Mouse (Mus musculus) midbrain, embryonic 15.5 days (tissue): ENCODE measurements at regions not wholly inside any gene's neighbourhood (a gene's known extent, or its start where the extent isn't known, plus 50 kb on each side); places are given as distances from the start of the nearest gene placed in this dataset.

Experiments used
- ATAC-seq: fragments of 200-750 bp; cut with Nextera tagmentation; replicated peaks from 2 replicates; pipeline ENCODE4 v1.8.0; 2017; ENCODE audit warnings: moderate TSS enrichment
- H3K27ac ChIP-seq: fragments of 300-500 bp; sonication (generic); 2 replicates; pipeline ENCODE4 v1.5.1; 2015; ENCODE audit warnings: mild to moderate bottlenecking, inconsistent platforms
- H3K27me3 ChIP-seq: fragments of 300-500 bp; sonication (generic); replicated peaks from 2 replicates; pipeline ENCODE4 v1.6.1; 2015; ENCODE audit warnings: inconsistent platforms
- H3K36me3 ChIP-seq: fragments of 300-500 bp; sonication (generic); replicated peaks from 2 replicates; pipeline ENCODE4 v1.6.1; 2015; ENCODE audit warnings: inconsistent platforms
- H3K4me1 ChIP-seq: fragments of 300-500 bp; sonication (generic); 2 replicates; pipeline ENCODE4 v1.6.1; 2015; ENCODE audit warnings: inconsistent platforms
- H3K4me2 ChIP-seq: fragments of 300-500 bp; sonication (generic); 2 replicates; pipeline ENCODE4 v1.6.1; 2015; ENCODE audit warnings: inconsistent platforms, mild to moderate bottlenecking, moderate library complexity
- H3K4me3 ChIP-seq: fragments of 300-500 bp; sonication (generic); 2 replicates; pipeline ENCODE4 v1.5.1; 2015; ENCODE audit warnings: mild to moderate bottlenecking, inconsistent platforms
- H3K9ac ChIP-seq: fragments of 300-500 bp; sonication (generic); 2 replicates; pipeline ENCODE4 v1.6.1; 2015; ENCODE audit warnings: mild to moderate bottlenecking, inconsistent platforms
- H3K9me3 ChIP-seq: fragments of 300-500 bp; sonication (generic); 2 replicates; pipeline ENCODE4 v1.6.1; 2016; ENCODE audit warnings: inconsistent platforms
- WGBS: fragments of 180-500 bp; shearing (Covaris S2); methylation state at CpG from one replicate; pipeline ENCODE4 v1.1.7; 2015; ENCODE audit warnings: mixed read lengths; 5-methylcytosine and 5-hydroxymethylcytosine counted together

- 71% methylated on average over 6 of the region's 6 CpGs for WGBS
- Histone ChIP-seq H3K27me3 (no peaks in the 10 kb centered on the region), H3K9ac (no peak overlapping the region), H3K9me3 (no peaks in the 10 kb centered on the region), H3K27ac (no peak overlapping the region), H3K4me3 (no peak overlapping the region), H3K4me2 (no peak overlapping the region), H3K4me1 (no peaks in the 10 kb centered on the region), H3K36me3 (no peaks in the 10 kb centered on the region)
- no peak for ATAC-seq
These were observed 367.6 kb downstream of the Prdm2 start for GRCm38 (mm10) chr4:142845066-142845696.

- H3K36me3 ChIP-seq, result no peaks in the 10 kb centered on the region
- H3K9me3 ChIP-seq, result no peaks in the 10 kb centered on the region
- H3K4me3 ChIP-seq, result no peak overlapping the region
- 56% methylated on average over 4 of the region's 4 CpGs for WGBS
- no peak for ATAC-seq
- H3K4me2 ChIP-seq, result no peak overlapping the region
- no peaks in the 10 kb centered on the region for H3K4me1 ChIP-seq
- no peak overlapping the region for H3K9ac ChIP-seq
- no peak overlapping the region for H3K27ac ChIP-seq
- H3K27me3 ChIP-seq, result no peaks in the 10 kb centered on the region
These were observed 373.3 kb downstream of the Prdm2 start for GRCm38 (mm10) chr4:142839540-142839939.

GRCm38 (mm10) chr4:142838363-142838964 is 374.3 kb downstream of the Prdm2 start:
- no peak for ATAC-seq
- 65% methylated on average over 4 of the region's 4 CpGs for WGBS

GRCm38 (mm10) chr4:142837636-142838035 is 375.2 kb downstream of the Prdm2 start:
- no peak overlapping the region for H3K27ac ChIP-seq
- WGBS, result 84% methylated on average over 4 of the region's 4 CpGs

More at GRCm38 (mm10) chr4:142838363-142838964, 374.3 kb downstream of the Prdm2 start:
- no peaks in the 10 kb centered on the region for H3K36me3 ChIP-seq
- H3K4me3 ChIP-seq, result no peak overlapping the region
- H3K27ac ChIP-seq, result no peak overlapping the region
- no peaks in the 10 kb centered on the region for H3K9me3 ChIP-seq
- no peaks in the 10 kb centered on the region for H3K27me3 ChIP-seq
- H3K4me2 ChIP-seq, result no peak overlapping the region
- no peaks in the 10 kb centered on the region for H3K4me1 ChIP-seq
- no peak overlapping the region for H3K9ac ChIP-seq

GRCm38 (mm10) chr4:142829711-142830110 is 383.1 kb downstream of the Prdm2 start:
- 68% methylated on average over 7 of the region's 7 CpGs for WGBS
- H3K4me1 ChIP-seq, result peaks cover 36% of the 10 kb centered on the region
- no peaks in the 10 kb centered on the region for H3K36me3 ChIP-seq
- no peaks in the 10 kb centered on the region for H3K9me3 ChIP-seq
- H3K4me3 ChIP-seq, result no peak overlapping the region
- H3K9ac ChIP-seq, result no peak overlapping the region
- ATAC-seq, result no peak
- no peak overlapping the region for H3K4me2 ChIP-seq
- no peaks in the 10 kb centered on the region for H3K27me3 ChIP-seq
- H3K27ac ChIP-seq, result peak overlapping the region; percentile 27; the same call in 1 of the 2 replicates

More at GRCm38 (mm10) chr4:142837636-142838035, 375.2 kb downstream of the Prdm2 start:
- Histone ChIP-seq H3K9me3 (no peaks in the 10 kb centered on the region), H3K9ac (no peak overlapping the region), H3K4me1 (no peaks in the 10 kb centered on the region), H3K4me2 (no peak overlapping the region), H3K4me3 (no peak overlapping the region), H3K27me3 (no peaks in the 10 kb centered on the region), H3K36me3 (no peaks in the 10 kb centered on the region)
- no peak for ATAC-seq

DNA sequence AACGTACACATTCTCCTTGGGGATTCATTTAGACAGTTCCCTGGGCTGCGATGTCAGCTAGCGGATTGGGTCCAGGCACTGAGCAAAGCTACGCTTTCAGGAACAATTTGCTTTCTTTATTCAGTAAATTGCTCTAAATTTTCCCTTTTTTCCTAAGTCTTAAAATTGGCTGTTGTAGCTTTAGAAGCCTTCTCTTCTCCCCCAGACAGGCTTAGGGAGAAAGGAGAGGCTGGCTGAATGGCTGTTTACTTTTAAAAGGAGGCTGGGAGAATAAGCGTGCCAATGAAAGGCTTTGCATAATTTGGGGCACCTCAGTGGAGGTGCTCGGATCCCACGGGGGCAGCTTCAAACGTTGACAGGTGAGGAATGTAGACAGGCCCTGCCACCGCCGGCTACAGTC is 383.8 kb downstream of the Prdm2 start:
- H3K27ac ChIP-seq, result peak overlapping the region; percentile 27
- H3K4me3 ChIP-seq, result no peak overlapping the region
- H3K4me2 ChIP-seq, result no peak overlapping the region
- ATAC-seq, result no peak
- H3K9me3 ChIP-seq, result no peaks in the 10 kb centered on the region
- WGBS, result 8% methylated on average over 10 of the region's 10 CpGs
- H3K4me1 ChIP-seq, result peaks cover 38% of the 10 kb centered on the region
- no peaks in the 10 kb centered on the region for H3K27me3 ChIP-seq
- no peaks in the 10 kb centered on the region for H3K36me3 ChIP-seq
- no peak overlapping the region for H3K9ac ChIP-seq

DNA sequence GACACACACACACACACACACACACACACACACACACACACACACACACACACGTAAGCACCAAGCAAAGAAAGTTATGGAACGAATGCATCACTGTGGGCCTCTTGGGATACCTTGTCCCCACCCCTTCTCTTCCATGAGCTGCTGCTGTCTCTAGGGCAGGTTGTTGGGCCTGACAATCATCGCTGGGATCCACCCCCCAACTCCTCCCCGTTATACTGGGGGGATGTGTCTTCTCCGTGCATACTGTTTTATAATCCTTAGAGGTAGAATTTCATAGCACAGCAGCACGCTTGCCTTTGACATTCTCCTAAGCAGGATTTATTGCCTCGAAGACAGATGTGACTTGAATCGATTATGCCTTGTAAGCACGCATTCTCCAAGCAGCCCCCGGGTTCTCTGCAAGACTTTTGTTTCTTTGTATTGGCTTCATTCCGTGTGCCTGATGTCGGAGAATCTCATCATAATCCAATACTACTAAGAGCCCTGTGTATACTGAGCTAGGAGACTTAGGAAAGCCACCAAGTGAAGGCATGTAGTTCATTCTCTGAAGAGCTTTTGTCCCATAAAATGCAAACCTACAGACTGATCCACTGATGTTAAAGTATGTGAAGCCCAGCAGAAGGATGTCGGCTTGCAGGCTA is 386.4 kb downstream of the Prdm2 start:
- Histone ChIP-seq H3K4me3 (peak overlapping the region; percentile 13; the same call in 1 of the 2 replicates), H3K27me3 (no peaks in the 10 kb centered on the region), H3K27ac (peak overlapping the region; percentile 62), H3K4me2 (peak overlapping the region; percentile 40), H3K9ac (no peak overlapping the region), H3K36me3 (no peaks in the 10 kb centered on the region), H3K4me1 (peaks cover 41% of the 10 kb centered on the region), H3K9me3 (no peaks in the 10 kb centered on the region)
- ATAC-seq, result peak; percentile 92
- 6% methylated on average over 13 of the region's 13 CpGs for WGBS

DNA sequence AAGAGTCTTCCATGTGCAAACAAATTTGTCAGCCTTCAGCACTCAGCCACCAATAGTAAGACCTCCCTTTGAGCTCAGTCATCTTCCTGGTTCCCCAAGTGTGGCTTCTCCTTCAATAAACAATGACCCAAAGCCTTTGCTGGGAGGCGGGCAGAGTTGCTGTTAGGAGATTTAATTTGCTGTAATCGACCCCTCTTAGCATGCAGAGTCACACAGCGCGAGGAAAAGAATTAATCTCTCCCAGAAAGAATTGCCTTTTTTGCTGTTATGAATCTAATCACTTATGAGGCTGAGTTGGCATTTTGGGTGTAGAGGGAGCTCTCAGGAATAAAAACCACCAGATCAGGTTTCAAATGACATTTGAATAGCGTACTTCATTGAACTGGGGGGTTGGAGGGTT is 387.0 kb downstream of the Prdm2 start:
- peak overlapping the region; percentile 40 for H3K4me2 ChIP-seq
- peak; percentile 37 for ATAC-seq
- H3K27me3 ChIP-seq, result no peaks in the 10 kb centered on the region
- no peaks in the 10 kb centered on the region for H3K9me3 ChIP-seq
- H3K9ac ChIP-seq, result no peak overlapping the region
- peak overlapping the region; percentile 62 for H3K27ac ChIP-seq
- WGBS, result 9% methylated on average over 5 of the region's 5 CpGs
- H3K4me3 ChIP-seq, result no peak overlapping the region
- no peaks in the 10 kb centered on the region for H3K36me3 ChIP-seq
- peaks cover 41% of the 10 kb centered on the region for H3K4me1 ChIP-seq

GRCm38 (mm10) chr4:142818440-142818839 is 394.4 kb downstream of the Prdm2 start:
- no peaks in the 10 kb centered on the region for H3K9me3 ChIP-seq
- no peak overlapping the region for H3K4me2 ChIP-seq
- peaks cover 2% of the 10 kb centered on the region; the same call in 1 of the 2 replicates for H3K4me1 ChIP-seq
- no peak overlapping the region for H3K9ac ChIP-seq
- no peaks in the 10 kb centered on the region for H3K27me3 ChIP-seq
- ATAC-seq, result no peak
- H3K27ac ChIP-seq, result no peak overlapping the region
- no peaks in the 10 kb centered on the region for H3K36me3 ChIP-seq
- WGBS, result 88% methylated on average over 6 of the region's 6 CpGs
- no peak overlapping the region for H3K4me3 ChIP-seq

GRCm38 (mm10) chr4:142816986-142817385 is 395.8 kb downstream of the Prdm2 start:
- no peak overlapping the region for H3K4me2 ChIP-seq
- peaks cover 2% of the 10 kb centered on the region; the same call in 1 of the 2 replicates for H3K4me1 ChIP-seq
- H3K36me3 ChIP-seq, result no peaks in the 10 kb centered on the region
- no peak overlapping the region for H3K4me3 ChIP-seq
- no peaks in the 10 kb centered on the region for H3K9me3 ChIP-seq
- H3K27me3 ChIP-seq, result no peaks in the 10 kb centered on the region
- no peak overlapping the region for H3K9ac ChIP-seq
- WGBS, result 71% methylated on average over 1 of the region's 1 CpGs
- ATAC-seq, result no peak
- no peak overlapping the region for H3K27ac ChIP-seq

DNA sequence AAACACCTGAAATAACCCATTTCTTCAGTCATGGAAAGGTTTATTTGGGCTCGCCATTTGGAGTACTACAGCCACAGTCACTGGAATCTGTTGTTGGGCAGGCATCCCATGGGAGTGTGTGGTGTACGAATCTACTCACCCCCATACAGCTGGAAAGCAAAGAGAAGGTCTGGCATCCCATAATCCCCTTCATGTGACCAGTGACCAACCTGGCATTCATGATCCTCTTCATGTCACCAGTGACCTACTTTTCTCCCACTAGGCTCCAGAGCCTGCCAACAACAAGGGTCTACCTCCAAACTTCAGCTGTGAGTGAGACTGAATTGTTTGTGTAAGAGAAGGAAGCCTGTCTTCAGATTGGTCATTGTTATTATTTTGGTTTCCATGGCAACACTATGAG is 409.0 kb downstream of the Prdm2 start:
- no peak for ATAC-seq
- H3K9me3 ChIP-seq, result no peaks in the 10 kb centered on the region
- H3K4me2 ChIP-seq, result no peak overlapping the region
- H3K9ac ChIP-seq, result no peak overlapping the region
- H3K4me3 ChIP-seq, result no peak overlapping the region
- no peak overlapping the region for H3K27ac ChIP-seq
- WGBS, result 88% methylated on average over 2 of the region's 2 CpGs
- H3K27me3 ChIP-seq, result no peaks in the 10 kb centered on the region
- peaks cover 13% of the 10 kb centered on the region for H3K4me1 ChIP-seq
- H3K36me3 ChIP-seq, result no peaks in the 10 kb centered on the region

GRCm38 (mm10) chr4:142799291-142799690 is 413.5 kb downstream of the Prdm2 start:
- Histone ChIP-seq H3K9ac (no peak overlapping the region), H3K27me3 (no peaks in the 10 kb centered on the region), H3K9me3 (no peaks in the 10 kb centered on the region), H3K4me1 (peaks cover 14% of the 10 kb centered on the region), H3K4me3 (no peak overlapping the region), H3K27ac (0 out of 2 replicates have a peak overlapping the region, but pooled peaks have one; percentile 36), H3K4me2 (no peak overlapping the region), H3K36me3 (no peaks in the 10 kb centered on the region)
- 41% methylated on average over 5 of the region's 5 CpGs for WGBS
- no peak for ATAC-seq
